ENCODE assay signal across 8 mouse cellular contexts in the genomic region with DNA sequence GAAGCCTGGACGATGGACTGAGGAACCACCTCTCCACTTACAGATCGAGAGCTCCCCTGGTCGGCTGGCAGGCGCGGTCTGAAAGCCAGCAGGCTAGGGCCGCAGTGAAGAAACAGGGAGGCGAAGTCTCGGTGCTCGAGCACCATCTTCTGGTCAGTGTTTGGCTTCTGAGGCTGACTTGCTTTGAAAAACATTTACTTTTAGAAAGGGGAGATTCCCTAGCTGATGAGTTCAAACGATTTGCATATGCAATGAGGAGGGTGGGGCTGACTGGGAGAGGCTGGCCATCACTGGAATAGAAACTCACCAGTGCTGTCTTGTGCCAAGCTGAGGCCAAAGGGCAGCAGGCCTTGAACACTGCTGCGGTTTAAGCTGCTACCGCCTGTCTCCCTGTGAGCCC. TPM values are rescaled to one million over a fixed set of nuclear protein-coding genes. Genes with fewer than 3 reads are reported as not detected.
DNase-seq lines count a peak whose midpoint lies in the region; ATAC-seq and TF ChIP-seq lines count a peak whose summit lies in the region.

No protein-coding gene starts in this region.

- no peaks in the 10 kb centered on the region for H3K9me3 ChIP-seq in forebrain, embryonic 16.5 days (ENCODE audit: control insufficient read depth, low read length)
- H3K9me3 ChIP-seq in kidney, embryonic 15.5 days (replicated peaks): no peaks in the 10 kb centered on the region
- H3K9me3 ChIP-seq in liver, embryonic 14.5 days (ENCODE audit: control insufficient read depth, low read length): no peaks in the 10 kb centered on the region
- no peaks in the 10 kb centered on the region for H3K9me3 ChIP-seq in neural tube, embryonic 15.5 days (replicated peaks)

- WGBS in forebrain, embryonic 16.5 days: 7% methylated on average over 12 of the region's 12 CpGs
- WGBS in kidney, embryonic 15.5 days: 6% methylated on average over 12 of the region's 12 CpGs
- WGBS in liver, embryonic 14.5 days (ENCODE audit: insufficient replicate concordance): 40% methylated on average over 12 of the region's 12 CpGs
- WGBS in neural tube, embryonic 15.5 days: 5% methylated on average over 12 of the region's 12 CpGs

- no peaks in the 10 kb centered on the region for H3K36me3 ChIP-seq in forebrain, embryonic 16.5 days (ENCODE audit: control insufficient read depth, insufficient read depth)
- peaks cover 11% of the 10 kb centered on the region for H3K36me3 ChIP-seq in kidney, embryonic 15.5 days
- no peaks in the 10 kb centered on the region for H3K36me3 ChIP-seq in liver, embryonic 14.5 days (replicated peaks; ENCODE audit: control insufficient read depth, insufficient read depth, low read depth)
- H3K36me3 ChIP-seq in neural tube, embryonic 15.5 days: no peaks in the 10 kb centered on the region; the same call in 1 of the 2 replicates

- peak; percentile 60 for ATAC-seq in forebrain, embryonic 16.5 days
- peak; percentile 63 for ATAC-seq in kidney, embryonic 15.5 days (replicated peaks; ENCODE audit: low FRiP score)
- ATAC-seq in liver, embryonic 14.5 days (ENCODE audit: insufficient read depth): no peak; the same call in 1 of the 2 replicates
- ATAC-seq in neural tube, embryonic 15.5 days (ENCODE audit: low FRiP score): peak; percentile 87
- ATAC-seq in inflammation-experienced regulatory T-cells, adult 6 months: no peak

- no peak for TF ChIP-seq EP300 in liver, embryonic 14.5 days (IDR thresholded peaks at IDR 0.05; ENCODE audit: low read depth)

- intact Hi-C loops in gastrocnemius, postnatal 36 days (cut with DNase I): loop anchor here (5.0 kb wide), 1 partner anchor 74 kb away; no protein-coding TSS in a partner anchor

- no peak overlapping the region for H3K4me2 ChIP-seq in forebrain, embryonic 16.5 days (ENCODE audit: low read length)
- no peak overlapping the region for H3K4me2 ChIP-seq in kidney, embryonic 15.5 days
- H3K4me2 ChIP-seq in liver, embryonic 14.5 days (ENCODE audit: low read depth): no peak overlapping the region
- no peak overlapping the region for H3K4me2 ChIP-seq in neural tube, embryonic 15.5 days

- 0 out of 2 replicates have a peak, but pooled peaks cover 5% of the 10 kb centered on the region for H3K4me1 ChIP-seq in forebrain, embryonic 16.5 days (replicated peaks; ENCODE audit: control insufficient read depth, insufficient read depth, low read length)
- peaks cover 9% of the 10 kb centered on the region for H3K4me1 ChIP-seq in kidney, embryonic 15.5 days
- no peaks in the 10 kb centered on the region for H3K4me1 ChIP-seq in liver, embryonic 14.5 days (replicated peaks; ENCODE audit: control insufficient read depth in 2 of 2, insufficient read depth in 2 of 2, low read length in 1 of 2)
- H3K4me1 ChIP-seq in neural tube, embryonic 15.5 days: peaks cover 32% of the 10 kb centered on the region

- DNase-seq in gastrocnemius, adult 18-20 months (ENCODE audit: low spot score): peak; percentile 7
- DNase-seq in gastrocnemius, postnatal 36 days: no peak
- peak; percentile 69 for DNase-seq in cerebellum, adult 11 months
- peak in 2 of 3 experiments; percentile 6 to 12 for DNase-seq in liver, embryonic 14.5 days (ENCODE audit: low read depth in 3 of 3, low spot score in 3 of 3)

- no peak overlapping the region for H3K27ac ChIP-seq in forebrain, embryonic 16.5 days (ENCODE audit: low read length)
- H3K27ac ChIP-seq in kidney, embryonic 15.5 days: no peak overlapping the region
- H3K27ac ChIP-seq in liver, embryonic 14.5 days: no peak overlapping the region
- peak overlapping the region; percentile 38; the same call in 1 of the 2 replicates for H3K27ac ChIP-seq in neural tube, embryonic 15.5 days (replicated peaks)

- TF ChIP-seq CTCF in liver, embryonic 14.5 days (IDR thresholded peaks at IDR 0.05; ENCODE audit: low read depth): peak; percentile 50

- no peak overlapping the region for H3K9ac ChIP-seq in forebrain, embryonic 16.5 days (replicated peaks; ENCODE audit: low read depth, low read length)
- H3K9ac ChIP-seq in kidney, embryonic 15.5 days: no peak overlapping the region
- H3K9ac ChIP-seq in liver, embryonic 14.5 days (replicated peaks): no peak overlapping the region
- 0 out of 2 replicates have a peak overlapping the region, but pooled peaks have one; percentile 17 for H3K9ac ChIP-seq in neural tube, embryonic 15.5 days (replicated peaks)

- no peak overlapping the region for H3K4me3 ChIP-seq in forebrain, embryonic 16.5 days (replicated peaks; ENCODE audit: low read length)
- no peak overlapping the region for H3K4me3 ChIP-seq in kidney, embryonic 15.5 days (replicated peaks)
- H3K4me3 ChIP-seq in liver, embryonic 14.5 days (ENCODE audit: insufficient read depth in 1 of 2, low read depth in 2 of 2, low read length in 2 of 2): no peak overlapping the region
- H3K4me3 ChIP-seq in neural tube, embryonic 15.5 days (replicated peaks): no peak overlapping the region

- H3K27me3 ChIP-seq in forebrain, embryonic 16.5 days (replicated peaks; ENCODE audit: control insufficient read depth, insufficient read depth, low read length): no peaks in the 10 kb centered on the region
- H3K27me3 ChIP-seq in kidney, embryonic 15.5 days: peaks cover 12% of the 10 kb centered on the region
- no peaks in the 10 kb centered on the region for H3K27me3 ChIP-seq in liver, embryonic 14.5 days (ENCODE audit: control insufficient read depth, insufficient read depth, low read length)
- 0 out of 2 replicates have a peak, but pooled peaks cover 5% of the 10 kb centered on the region for H3K27me3 ChIP-seq in neural tube, embryonic 15.5 days (replicated peaks)

RNA-seq across cellular contexts. Expression of gene Epha8, which starts 24.7 kb away (rescaled TPM):
- not detected for total RNA-seq in gastrocnemius, adult 18-20 months (2021)
- total RNA-seq in gastrocnemius, postnatal 36 days (2021): not detected
- 3.7 and 6.7 TPM in 2 replicates for polyA plus RNA-seq in forebrain, embryonic 16.5 days (2015; fragmentation: Nextera tagmentation; extraction: Ambion mirVana)
- polyA plus RNA-seq in kidney, embryonic 15.5 days (2015; fragmentation: Nextera tagmentation; extraction: Ambion mirVana): 0.19 and 0.21 TPM in 2 replicates
- polyA plus RNA-seq in liver, embryonic 14.5 days (2012; rRNA removed): 0.25 and 0.28 TPM in 2 replicates
- polyA plus RNA-seq in liver, embryonic 14.5 days (2014; fragmentation: Nextera tagmentation; extraction: Ambion mirVana): 0.04 and 0.08 TPM in 2 replicates
- polyA plus RNA-seq in neural tube, embryonic 15.5 days (2015; fragmentation: Nextera tagmentation; extraction: Ambion mirVana): 9.6 and 13.9 TPM in 2 replicates
- under 1 TPM in 2 of 3 experiments, not detected in 1; 0.21 to 0.34 TPM for polyA plus RNA-seq in inflammation-experienced regulatory T-cells, adult 6 months (2017; shearing (Covaris generic))

Comparison
In these comparisons a context has a peak if more than half of its experiments do, and no peak if none do; other contexts are left out.
1. DNase-seq: peak in gastrocnemius, adult 18-20 months (single experiment), cerebellum, adult 11 months (single experiment) and liver, embryonic 14.5 days (2 of 3); none in gastrocnemius, postnatal 36 days (0 of 2).
2. ATAC-seq: peak in forebrain, embryonic 16.5 days (single experiment), kidney, embryonic 15.5 days (single experiment) and neural tube, embryonic 15.5 days (single experiment); none in liver, embryonic 14.5 days (single experiment) and inflammation-experienced regulatory T-cells, adult 6 months (single experiment).